Mouse (Mus musculus): ENCODE data around the gene C530008M17Rik.

The C530008M17Rik gene

GRCm38 (mm10) chr5:76773492-76774158 is 117.3 kb downstream of the C530008M17Rik start:
- no peak for DNase-seq (ENCODE audit: low spot score in 2 of 2)

GRCm38 (mm10) chr5:76779094-76779615 is 122.8 kb downstream of the C530008M17Rik start:
- no peak for DNase-seq (ENCODE audit: low spot score in 2 of 2)

GRCm38 (mm10) chr5:76781943-76782342 is 125.6 kb downstream of the C530008M17Rik start:
- no peak for DNase-seq (ENCODE audit: low spot score in 2 of 2)

- peak; percentile 5 to 12 for DNase-seq (ENCODE audit: low spot score in 2 of 2)
Observed at GRCm38 (mm10) chr5:76782414-76783103, 126.2 kb downstream of the C530008M17Rik start.

- DNase-seq (ENCODE audit: low spot score in 2 of 2), result no peak
Observed at GRCm38 (mm10) chr5:76783104-76783441, 126.8 kb downstream of the C530008M17Rik start.

- DNase-seq (ENCODE audit: low spot score in 2 of 2), result no peak
Observed at GRCm38 (mm10) chr5:76784151-76784723, 127.9 kb downstream of the C530008M17Rik start.

- no peak for DNase-seq (ENCODE audit: low spot score in 2 of 2)
Observed at GRCm38 (mm10) chr5:76785013-76785412, 128.7 kb downstream of the C530008M17Rik start.

GRCm38 (mm10) chr5:76789881-76790280 is 133.6 kb downstream of the C530008M17Rik start:
- no peak for DNase-seq (ENCODE audit: low spot score in 2 of 2)

GRCm38 (mm10) chr5:76791280-76791679 is 135.0 kb downstream of the C530008M17Rik start:
- no peak for DNase-seq (ENCODE audit: low spot score in 2 of 2)

- DNase-seq (ENCODE audit: low spot score in 2 of 2), result no peak
Observed at GRCm38 (mm10) chr5:76792720-76793119, 136.4 kb downstream of the C530008M17Rik start.

GRCm38 (mm10) chr5:76798043-76798442 is 141.7 kb downstream of the C530008M17Rik start:
- no peak for DNase-seq (ENCODE audit: low spot score in 2 of 2)

GRCm38 (mm10) chr5:76799471-76799870 is 143.2 kb downstream of the C530008M17Rik start:
- no peak for DNase-seq (ENCODE audit: low spot score in 2 of 2)

GRCm38 (mm10) chr5:76809031-76809430 is 152.7 kb downstream of the C530008M17Rik start:
- DNase-seq (ENCODE audit: low spot score in 2 of 2), result no peak

GRCm38 (mm10) chr5:76815035-76815434 is 158.7 kb downstream of the C530008M17Rik start:
- DNase-seq (ENCODE audit: low spot score in 2 of 2), result peak in 1 of 2 experiments; percentile 8

GRCm38 (mm10) chr5:76815786-76816455 is 159.6 kb downstream of the C530008M17Rik start:
- DNase-seq (ENCODE audit: low spot score in 2 of 2), result no peak

GRCm38 (mm10) chr5:76816748-76817147 is 160.4 kb downstream of the C530008M17Rik start:
- DNase-seq (ENCODE audit: low spot score in 2 of 2), result no peak

GRCm38 (mm10) chr5:76817678-76818077 is 161.4 kb downstream of the C530008M17Rik start:
- peak in 1 of 2 experiments; percentile 17 for DNase-seq (ENCODE audit: low spot score in 2 of 2)

- DNase-seq (ENCODE audit: low spot score in 2 of 2), result no peak
Observed at GRCm38 (mm10) chr5:76818807-76819206, 162.5 kb downstream of the C530008M17Rik start.

- DNase-seq (ENCODE audit: low spot score in 2 of 2), result no peak
Observed at GRCm38 (mm10) chr5:76822097-76822496, 165.8 kb downstream of the C530008M17Rik start.

- no peak for DNase-seq (ENCODE audit: low spot score in 2 of 2)
Observed at GRCm38 (mm10) chr5:76828527-76829240, 172.4 kb downstream of the C530008M17Rik start.

- no peak for DNase-seq (ENCODE audit: low spot score in 2 of 2)
Observed at GRCm38 (mm10) chr5:76832529-76833210, 176.4 kb downstream of the C530008M17Rik start.
